ENCODE assay signal across 8 mouse cellular contexts in the genomic region with DNA sequence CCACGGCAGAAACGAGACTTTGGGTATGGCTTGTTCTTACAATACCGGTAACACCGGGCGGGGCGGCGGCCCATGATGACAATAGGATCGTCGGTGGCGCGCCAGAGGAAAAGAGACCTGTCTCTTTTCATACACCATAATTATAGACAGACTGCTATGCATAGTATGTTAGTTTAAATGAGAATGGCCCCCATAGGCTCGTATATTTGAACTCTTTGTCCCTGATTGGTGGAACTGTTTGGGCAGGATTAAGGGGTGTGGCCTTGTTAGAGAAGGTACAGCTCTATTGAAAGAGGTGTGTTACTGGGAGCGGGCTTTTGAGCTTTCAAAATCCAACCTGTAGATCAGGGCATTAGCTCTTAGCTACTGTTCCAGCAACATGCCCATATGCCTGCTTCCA. TPM values are rescaled to one million over a fixed set of nuclear protein-coding genes. Genes with fewer than 3 reads are reported as not detected.
DNase-seq lines count a peak whose midpoint lies in the region; ATAC-seq and TF ChIP-seq lines count a peak whose summit lies in the region.

Gene Rpl10-ps3 (minus strand): TSS at position 101 of the 400 bp plus-strand sequence.

- DNase-seq in left cerebral cortex, adult 18-20 months (ENCODE audit: low spot score in 2 of 2): no peak
- no peak for DNase-seq in left cerebral cortex, adult 11 months (ENCODE audit: low spot score)
- DNase-seq in layer of hippocampus, postnatal 36 days: no peak
- DNase-seq in cerebellum, postnatal 25 days: no peak

- TF ChIP-seq CTCF in cortical plate, adult 2 months (IDR thresholded peaks at IDR 0.05; ENCODE audit: extremely low read depth, insufficient read depth, low read length): no peak

- no peaks in the 10 kb centered on the region for H3K36me3 ChIP-seq in heart, embryonic 11.5 days (ENCODE audit: control insufficient read depth, insufficient read depth, low read length)
- no peaks in the 10 kb centered on the region for H3K36me3 ChIP-seq in midbrain, embryonic 15.5 days (replicated peaks)

- H3K27me3 ChIP-seq in heart, embryonic 11.5 days (ENCODE audit: control insufficient read depth, insufficient read depth, low read length): no peaks in the 10 kb centered on the region
- H3K27me3 ChIP-seq in midbrain, embryonic 15.5 days (replicated peaks): no peaks in the 10 kb centered on the region

- no peak within 1 kb of the TSS for H3K4me3 ChIP-seq in cortical plate, adult 2 months (ENCODE audit: insufficient read depth, low read length)
- no peak within 1 kb of the TSS for H3K4me3 ChIP-seq in heart, embryonic 11.5 days (ENCODE audit: low read depth, low read length)
- no peak within 1 kb of the TSS for H3K4me3 ChIP-seq in midbrain, embryonic 15.5 days

- H3K27ac ChIP-seq in cortical plate, adult 2 months (ENCODE audit: insufficient read depth, low read length): no peak within 1 kb of the TSS
- H3K27ac ChIP-seq in heart, embryonic 11.5 days (ENCODE audit: low read depth, low read length): no peak within 1 kb of the TSS
- H3K27ac ChIP-seq in midbrain, embryonic 15.5 days: no peak within 1 kb of the TSS

- TF ChIP-seq POLR2A in cortical plate, adult 2 months (IDR thresholded peaks at IDR 0.05; ENCODE audit: extremely low read depth, insufficient read depth, low read length): no peak

- H3K9ac ChIP-seq in heart, embryonic 11.5 days (ENCODE audit: low read depth, low read length): no peak within 1 kb of the TSS
- H3K9ac ChIP-seq in midbrain, embryonic 15.5 days: no peak within 1 kb of the TSS

- ATAC-seq in heart, embryonic 11.5 days (replicated peaks; ENCODE audit: insufficient number of reproducible peaks, low FRiP score, low TSS enrichment): no peak
- no peak for ATAC-seq in midbrain, embryonic 15.5 days (replicated peaks)
- ATAC-seq in frontal cortex, adult (ENCODE audit: low TSS enrichment): no peak

- no peaks in the 10 kb centered on the region for H3K4me1 ChIP-seq in cortical plate, adult 2 months (ENCODE audit: control insufficient read depth, insufficient read depth, low read length)
- no peaks in the 10 kb centered on the region for H3K4me1 ChIP-seq in heart, embryonic 11.5 days (ENCODE audit: control insufficient read depth, insufficient read depth, low read length)
- H3K4me1 ChIP-seq in midbrain, embryonic 15.5 days: peaks cover 3% of the 10 kb centered on the region; the same call in 1 of the 2 replicates

- no peaks in the 10 kb centered on the region for H3K9me3 ChIP-seq in heart, embryonic 11.5 days (replicated peaks; ENCODE audit: control insufficient read depth, low read length)
- no peaks in the 10 kb centered on the region for H3K9me3 ChIP-seq in midbrain, embryonic 15.5 days

- no peak within 1 kb of the TSS for H3K4me2 ChIP-seq in heart, embryonic 11.5 days
- H3K4me2 ChIP-seq in midbrain, embryonic 15.5 days: no peak within 1 kb of the TSS

- 91% methylated on average over 9 of the region's 13 CpGs for whole genome bisulfite sequencing in heart, embryonic 11.5 days (ENCODE audit: insufficient replicate concordance)
- 95% methylated on average over 12 of the region's 13 CpGs for WGBS in midbrain, embryonic 15.5 days

RNA-seq across cellular contexts. Expression of gene Rpl10-ps3, which starts in this region (rescaled TPM):
- 100 to 1,000 TPM; 362 to 376 TPM for total RNA-seq in left cerebral cortex, adult 18-20 months (2021)
- polyA plus RNA-seq in cortical plate, adult 2 months (2012; rRNA removed): 66.9 and 84.2 TPM in 2 replicates
- 192 and 226 TPM in 2 replicates for polyA plus RNA-seq in heart, embryonic 11.5 days (2014; fragmentation: Nextera tagmentation; extraction: Ambion mirVana)
- 100 to 1,000 TPM; 391 to 394 TPM for total RNA-seq in layer of hippocampus, postnatal 36 days (2021)
- 113 and 125 TPM in 2 replicates for polyA plus RNA-seq in midbrain, embryonic 15.5 days (2015; fragmentation: Nextera tagmentation; extraction: Ambion mirVana)
